Mouse (Mus musculus) heart, embryonic 10.5 days (tissue): ENCODE data around the gene Tnni2. TPM values are rescaled to one million over a fixed set of nuclear protein-coding genes. Genes with fewer than 3 reads are reported as not detected.

Experiments used
- DNase-seq: peaks from one replicate; pipeline ENCODE4 v3.0.0-alpha.2; 2017; ENCODE audit warnings: low spot score
- H3K27ac ChIP-seq: fragments of 300-500 bp; sonication (generic); 2 replicates; pipeline ENCODE4 v1.5.1; 2016; ENCODE audit warnings: mild to moderate bottlenecking
- H3K27me3 ChIP-seq: fragments of 300-500 bp; sonication (generic); 2 replicates; pipeline ENCODE4 v1.6.1; 2016; ENCODE audit warnings: mild to moderate bottlenecking; ENCODE audit not compliant: poor library complexity, insufficient read depth, severe bottlenecking
- H3K36me3 ChIP-seq: fragments of 300-500 bp; sonication (generic); 2 replicates; pipeline ENCODE4 v1.6.1; 2016; ENCODE audit warnings: mild to moderate bottlenecking, moderate library complexity
- H3K4me1 ChIP-seq: fragments of 300-500 bp; sonication (generic); 2 replicates; pipeline ENCODE4 v1.6.1; 2016; ENCODE audit warnings: mild to moderate bottlenecking
- H3K4me3 ChIP-seq: fragments of 300-500 bp; sonication (generic); 2 replicates; pipeline ENCODE4 v1.5.1; 2016; ENCODE audit warnings: mild to moderate bottlenecking, moderate library complexity
- H3K9me3 ChIP-seq: fragments of 300-500 bp; sonication (generic); 2 replicates; pipeline ENCODE4 v1.6.1; 2016; ENCODE audit warnings: mild to moderate bottlenecking, moderate library complexity
- WGBS: fragments of 180-500 bp; shearing (Covaris S2); methylation state at CpG from one replicate; pipeline ENCODE4 v1.1.7; 2016; 5-methylcytosine and 5-hydroxymethylcytosine counted together
- polyA plus RNA-seq: library from polyadenylated mRNA; unstranded; fragments of >200 nt; fragmentation: Nextera tagmentation; extraction: Ambion mirVana; gene quantifications from 2 replicates; pipeline ENCODE4 v1.2.1, GENCODE M21; 2016

The Tnni2 gene
- polyA plus RNA-seq, 1 experiment from 2014 or later, result 51.9 TPM

DNA sequence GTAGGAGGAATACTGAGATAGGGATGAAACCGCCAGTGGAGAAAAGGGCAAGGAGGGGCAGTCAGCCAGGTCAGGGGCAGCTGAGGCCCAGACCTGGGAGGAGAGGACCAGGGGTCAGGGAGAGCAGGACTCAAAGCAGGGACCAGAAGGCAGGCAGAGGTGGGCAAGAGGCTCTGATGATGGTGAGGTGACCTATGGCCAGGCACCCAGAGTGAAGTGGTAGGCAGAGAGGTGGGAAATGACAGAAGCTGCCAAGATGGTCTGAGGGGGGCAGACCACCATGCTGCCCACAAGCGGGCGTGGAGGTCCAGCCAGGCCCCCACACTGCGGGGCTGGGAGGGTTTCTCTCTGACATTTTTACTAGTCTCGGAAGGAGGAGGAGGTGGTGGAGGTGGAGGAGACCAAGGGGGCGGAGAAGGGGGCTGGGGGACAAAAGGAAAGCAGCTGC is 29.8 kb downstream of the Tnni2 start:
- 0 out of 2 replicates have a peak, but pooled peaks cover 4% of the 10 kb centered on the region for H3K27me3 ChIP-seq
- H3K4me3 ChIP-seq, result peak overlapping the region; percentile 19; the same call in 1 of the 2 replicates
- 37% methylated on average over 6 of the region's 6 CpGs for WGBS
- DNase-seq, result no peak
- H3K9me3 ChIP-seq, result no peaks in the 10 kb centered on the region
- H3K36me3 ChIP-seq, result no peaks in the 10 kb centered on the region
- H3K4me1 ChIP-seq, result peaks cover 63% of the 10 kb centered on the region
- H3K27ac ChIP-seq, result peak overlapping the region; percentile 99

DNA sequence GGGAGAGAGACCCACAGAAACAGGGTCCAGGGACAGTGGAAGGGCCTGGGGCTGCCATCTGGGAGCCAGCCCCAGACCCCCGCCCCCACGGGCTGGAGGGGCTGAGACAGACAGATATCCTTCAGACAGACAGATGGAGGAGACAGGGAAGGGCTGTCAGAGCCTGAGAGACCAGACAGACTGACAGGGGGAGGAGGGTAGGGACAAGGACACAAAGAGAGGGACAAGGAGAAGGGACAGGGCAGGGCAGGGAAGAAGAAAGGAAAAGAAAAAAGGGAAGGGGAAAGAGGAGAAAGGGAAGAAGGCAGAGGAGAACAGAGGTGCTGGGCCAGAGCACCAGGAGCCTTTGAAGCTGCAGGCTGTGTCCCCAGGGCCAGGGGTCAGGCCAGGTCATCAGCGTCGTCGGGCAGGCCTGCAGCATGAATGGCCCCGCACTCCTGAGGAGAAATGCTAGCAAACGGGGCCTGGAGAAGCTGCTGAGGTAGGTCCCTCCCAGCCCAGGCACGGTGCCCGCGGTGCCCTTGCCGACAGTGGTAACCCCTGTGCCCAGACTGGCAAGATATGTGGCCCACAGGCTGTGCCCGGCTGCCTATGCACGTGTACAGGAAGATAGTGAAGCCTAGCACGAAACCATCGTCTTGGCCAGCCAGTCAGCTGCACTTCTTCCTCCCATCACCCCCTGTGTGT is 30.4 kb downstream of the Tnni2 start:
- peak overlapping the region; percentile 99 for H3K27ac ChIP-seq
- H3K4me3 ChIP-seq, result peak overlapping the region; percentile 19
- DNase-seq, result no peak
- 45% methylated on average over 15 of the region's 15 CpGs for WGBS
- H3K9me3 ChIP-seq, result no peaks in the 10 kb centered on the region
- no peaks in the 10 kb centered on the region for H3K36me3 ChIP-seq
- peaks cover 69% of the 10 kb centered on the region for H3K4me1 ChIP-seq
- H3K27me3 ChIP-seq, result 0 out of 2 replicates have a peak, but pooled peaks cover 4% of the 10 kb centered on the region

DNA sequence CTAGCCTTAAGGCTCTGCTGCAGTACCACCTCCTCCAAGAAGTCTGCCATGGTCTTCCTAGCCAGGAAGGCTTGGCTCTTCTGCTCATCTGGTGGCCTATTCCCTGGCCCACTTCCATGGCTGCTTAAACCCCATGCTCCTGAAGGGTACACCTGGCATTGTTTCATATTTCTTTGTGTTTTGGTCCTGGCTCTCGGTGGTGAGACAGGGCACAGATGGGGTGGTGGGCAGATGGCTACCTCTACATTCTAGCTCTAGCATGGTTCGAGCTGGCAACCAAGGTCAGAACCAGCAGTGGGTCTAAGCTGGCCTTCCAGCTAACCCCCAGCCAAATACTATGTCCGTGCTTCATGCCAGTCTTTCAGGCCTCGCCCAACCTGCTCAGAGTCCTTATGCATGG is 31.3 kb downstream of the Tnni2 start:
- 0 out of 2 replicates have a peak, but pooled peaks cover 4% of the 10 kb centered on the region for H3K27me3 ChIP-seq
- peak overlapping the region; percentile 99 for H3K27ac ChIP-seq
- WGBS, result 89% methylated on average over 4 of the region's 4 CpGs
- H3K4me3 ChIP-seq, result no peak overlapping the region
- no peak for DNase-seq
- H3K9me3 ChIP-seq, result no peaks in the 10 kb centered on the region
- H3K4me1 ChIP-seq, result peaks cover 77% of the 10 kb centered on the region
- H3K36me3 ChIP-seq, result no peaks in the 10 kb centered on the region

DNA sequence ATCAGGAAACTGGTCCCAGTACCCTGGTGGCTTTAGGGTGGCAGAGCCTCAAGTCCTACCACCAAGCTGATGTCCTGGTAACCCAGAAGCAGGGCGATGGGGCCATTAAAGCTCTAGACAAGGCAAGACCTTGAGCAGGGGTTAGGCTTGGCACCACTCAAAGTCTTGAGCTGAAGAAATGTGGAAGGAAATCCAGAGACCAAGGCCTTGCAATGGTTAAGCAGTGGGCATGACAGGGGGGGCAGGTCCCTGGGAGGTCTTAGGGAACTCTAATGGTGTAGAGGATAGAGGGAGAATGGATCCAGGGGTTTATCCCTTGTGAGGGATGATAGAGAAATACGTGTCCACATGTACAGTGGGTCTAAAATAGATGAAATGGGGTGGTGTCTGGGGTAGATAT is 31.9 kb downstream of the Tnni2 start:
- DNase-seq, result no peak
- 87% methylated on average over 2 of the region's 2 CpGs for WGBS
- Histone ChIP-seq H3K9me3 (no peaks in the 10 kb centered on the region), H3K27ac (peak overlapping the region; percentile 99; the same call in 1 of the 2 replicates), H3K36me3 (no peaks in the 10 kb centered on the region), H3K4me3 (no peak overlapping the region), H3K4me1 (peaks cover 82% of the 10 kb centered on the region), H3K27me3 (0 out of 2 replicates have a peak, but pooled peaks cover 4% of the 10 kb centered on the region)

DNA sequence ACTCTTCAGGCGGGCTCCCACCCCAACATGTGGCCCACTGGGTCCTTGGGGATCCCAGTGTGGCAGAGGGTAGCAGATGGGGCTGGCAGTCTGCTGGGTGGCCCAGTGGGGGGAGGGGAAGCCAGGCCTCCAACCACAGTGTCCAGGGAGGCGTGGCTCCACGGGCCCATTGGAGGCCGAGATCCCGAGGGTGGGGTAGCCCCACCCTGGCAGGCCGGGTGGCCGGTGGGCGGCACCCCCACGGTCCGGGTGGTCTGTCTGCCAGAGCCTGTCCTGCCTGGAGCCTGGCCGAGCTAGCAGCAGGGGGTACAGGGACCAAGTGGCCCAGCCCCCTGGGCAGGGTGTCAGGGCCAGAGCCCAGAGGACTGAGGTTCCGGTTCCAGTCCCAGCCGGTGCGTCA is 33.2 kb downstream of the Tnni2 start:
- H3K4me3 ChIP-seq, result no peak overlapping the region
- no peaks in the 10 kb centered on the region for H3K36me3 ChIP-seq
- H3K27ac ChIP-seq, result peak overlapping the region; percentile 99
- H3K9me3 ChIP-seq, result no peaks in the 10 kb centered on the region
- DNase-seq, result no peak
- WGBS, result 84% methylated on average over 12 of the region's 14 CpGs
- H3K4me1 ChIP-seq, result peaks cover 95% of the 10 kb centered on the region
- 0 out of 2 replicates have a peak, but pooled peaks cover 4% of the 10 kb centered on the region for H3K27me3 ChIP-seq

DNA sequence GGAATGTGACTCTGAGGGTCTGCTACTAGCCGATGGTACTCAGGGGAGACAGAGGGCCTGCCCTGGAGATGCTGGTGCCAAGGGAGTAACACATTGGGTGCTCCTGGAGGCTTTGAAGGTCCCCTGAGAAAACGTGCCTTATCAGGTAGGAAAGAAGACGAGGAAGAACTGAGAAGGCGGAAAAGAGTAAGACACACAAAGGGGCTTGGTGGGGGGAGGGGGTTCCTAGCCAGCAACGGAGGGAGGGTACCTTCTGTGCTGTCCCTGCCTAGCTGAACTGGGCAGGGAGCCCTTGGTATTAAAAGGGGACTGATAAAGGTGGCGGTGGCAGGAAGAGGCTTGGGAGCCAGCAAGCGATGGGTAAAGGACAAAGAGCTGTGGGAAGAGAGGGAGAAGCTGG is 34.0 kb downstream of the Tnni2 start:
- Histone ChIP-seq H3K4me1 (peaks cover 97% of the 10 kb centered on the region), H3K36me3 (no peaks in the 10 kb centered on the region), H3K27ac (peak overlapping the region; percentile 99), H3K9me3 (no peaks in the 10 kb centered on the region), H3K27me3 (0 out of 2 replicates have a peak, but pooled peaks cover 4% of the 10 kb centered on the region), H3K4me3 (no peak overlapping the region)
- no peak for DNase-seq
- 45% methylated on average over 7 of the region's 7 CpGs for WGBS

DNA sequence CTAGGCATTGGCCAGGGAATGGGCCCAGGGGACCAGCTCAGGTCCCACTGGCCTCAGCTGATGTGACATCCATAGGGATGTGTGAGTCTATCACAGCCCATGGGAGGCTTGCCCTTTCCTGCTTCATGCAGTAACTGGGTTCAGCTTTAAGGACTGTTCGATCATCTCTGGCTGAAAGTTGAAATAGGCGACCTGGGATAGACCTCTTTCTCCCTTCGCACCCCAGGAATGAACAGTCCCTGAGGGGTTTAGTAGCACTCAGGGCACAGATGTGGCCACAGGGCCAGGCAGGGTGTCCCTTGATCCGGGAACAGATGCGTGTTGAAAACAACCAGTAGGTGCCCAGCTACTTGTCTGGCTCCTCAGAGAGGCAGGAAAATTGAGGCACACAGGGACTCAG is 34.7 kb downstream of the Tnni2 start:
- 84% methylated on average over 5 of the region's 5 CpGs for WGBS
- DNase-seq, result no peak
- H3K9me3 ChIP-seq, result no peaks in the 10 kb centered on the region
- H3K4me3 ChIP-seq, result no peak overlapping the region
- H3K4me1 ChIP-seq, result peaks cover 97% of the 10 kb centered on the region
- peak overlapping the region; percentile 99 for H3K27ac ChIP-seq
- 0 out of 2 replicates have a peak, but pooled peaks cover 4% of the 10 kb centered on the region for H3K27me3 ChIP-seq
- H3K36me3 ChIP-seq, result no peaks in the 10 kb centered on the region

DNA sequence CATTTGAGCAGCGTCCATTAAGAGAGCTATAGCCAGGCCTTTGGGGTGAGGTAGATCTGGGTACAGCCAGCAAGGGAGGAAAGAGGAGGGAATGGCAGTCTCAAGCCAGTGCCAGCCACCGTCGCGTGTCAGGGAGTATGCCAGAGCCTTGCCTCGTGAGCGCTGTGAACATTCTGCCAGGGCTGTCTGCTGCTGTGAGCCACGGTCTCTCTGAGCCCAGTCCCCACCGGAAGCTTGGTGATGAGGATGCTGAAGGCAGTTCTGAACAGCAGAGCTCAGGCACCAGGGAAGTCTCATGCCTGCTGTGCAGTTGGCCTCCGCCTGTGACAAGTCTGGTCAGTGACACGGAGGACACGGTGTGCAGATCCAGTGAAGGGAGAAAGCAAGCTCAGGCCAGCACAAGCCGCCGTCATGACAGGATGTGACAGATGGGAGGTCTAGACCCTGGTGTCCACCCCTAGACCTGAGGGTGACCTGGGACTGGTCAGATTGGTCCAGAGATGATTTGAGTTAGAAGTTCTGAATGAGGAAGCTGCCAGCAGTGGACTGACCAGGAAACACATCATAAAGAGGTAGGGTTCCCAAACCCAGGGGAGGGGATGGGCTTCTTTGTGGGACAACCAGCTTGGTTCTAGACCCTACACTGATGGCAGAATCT is 35.3 kb downstream of the Tnni2 start:
- Histone ChIP-seq H3K27ac (peak overlapping the region; percentile 99), H3K9me3 (no peaks in the 10 kb centered on the region), H3K27me3 (0 out of 2 replicates have a peak, but pooled peaks cover 4% of the 10 kb centered on the region), H3K4me3 (no peak overlapping the region), H3K4me1 (peaks cover 97% of the 10 kb centered on the region), H3K36me3 (no peaks in the 10 kb centered on the region)
- WGBS, result 80% methylated on average over 13 of the region's 13 CpGs
- no peak for DNase-seq

DNA sequence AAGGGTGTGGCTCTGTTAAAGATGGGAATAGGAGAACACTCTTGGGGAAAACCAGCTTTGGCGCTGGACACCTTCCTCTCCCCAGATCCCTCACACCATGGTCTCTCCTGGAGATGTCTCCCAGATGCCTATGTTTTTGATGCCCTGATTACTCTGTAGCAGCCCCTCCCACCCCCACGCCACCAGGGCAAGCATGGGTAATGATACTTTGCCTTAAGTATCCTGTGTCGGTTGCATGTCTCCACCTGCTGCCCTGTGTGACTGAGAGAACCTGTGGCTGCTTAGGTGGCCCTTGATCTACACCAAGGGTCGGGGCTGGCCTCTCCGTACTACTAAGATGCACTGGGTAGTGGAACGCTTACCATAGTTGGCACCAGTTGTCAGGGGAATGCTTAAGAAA is 36.4 kb downstream of the Tnni2 start:
- Histone ChIP-seq H3K4me3 (no peak overlapping the region), H3K4me1 (peaks cover 97% of the 10 kb centered on the region), H3K36me3 (no peaks in the 10 kb centered on the region), H3K9me3 (no peaks in the 10 kb centered on the region), H3K27ac (peak overlapping the region; percentile 99), H3K27me3 (0 out of 2 replicates have a peak, but pooled peaks cover 4% of the 10 kb centered on the region)
- DNase-seq, result no peak
- 82% methylated on average over 6 of the region's 6 CpGs for WGBS

DNA sequence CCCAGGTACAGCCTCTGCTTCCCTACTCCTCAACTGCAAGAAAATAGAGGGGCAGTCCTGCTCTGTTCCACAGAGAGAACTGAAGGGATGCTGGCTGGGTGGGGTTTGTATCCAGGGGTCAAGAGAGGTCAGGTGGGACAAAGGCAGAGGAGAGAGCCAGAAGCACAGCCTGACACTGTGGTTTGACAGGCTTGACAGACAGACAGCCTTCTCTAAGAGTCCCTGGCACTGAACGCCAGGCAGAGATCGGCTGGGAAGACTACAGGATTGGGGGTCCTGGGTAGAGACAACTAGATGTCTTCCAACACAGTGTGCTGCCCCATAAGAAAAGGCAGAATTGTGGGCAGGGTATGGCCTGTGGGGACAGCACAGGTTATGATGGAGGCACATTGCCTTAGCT is 37.0 kb downstream of the Tnni2 start:
- no peak for DNase-seq
- H3K4me3 ChIP-seq, result no peak overlapping the region
- no peaks in the 10 kb centered on the region for H3K36me3 ChIP-seq
- peak overlapping the region; percentile 99 for H3K27ac ChIP-seq
- 57% methylated on average over 2 of the region's 2 CpGs for WGBS
- 0 out of 2 replicates have a peak, but pooled peaks cover 4% of the 10 kb centered on the region for H3K27me3 ChIP-seq
- peaks cover 97% of the 10 kb centered on the region for H3K4me1 ChIP-seq
- no peaks in the 10 kb centered on the region for H3K9me3 ChIP-seq

DNA sequence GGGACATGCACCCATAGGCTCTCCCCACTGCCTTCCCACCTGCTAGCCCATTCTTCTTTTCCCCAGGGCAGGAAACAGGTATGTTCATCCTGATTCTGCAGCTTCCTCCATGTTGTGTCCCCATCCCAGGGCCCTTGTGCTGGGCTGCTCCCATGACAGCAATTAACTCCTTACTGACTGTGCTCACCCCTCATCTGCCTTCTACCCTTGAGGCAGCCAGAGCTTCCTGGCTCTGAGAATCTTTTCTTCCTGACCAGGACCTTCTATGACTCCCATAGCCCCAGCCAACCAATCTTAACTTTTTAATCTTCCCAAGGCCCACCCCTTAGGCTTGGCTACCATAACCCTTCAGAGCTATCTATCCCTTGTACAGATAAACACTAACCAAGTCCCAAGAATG is 37.7 kb downstream of the Tnni2 start:
- Histone ChIP-seq H3K4me3 (no peak overlapping the region), H3K27ac (peak overlapping the region; percentile 99), H3K4me1 (peaks cover 97% of the 10 kb centered on the region), H3K36me3 (no peaks in the 10 kb centered on the region), H3K9me3 (no peaks in the 10 kb centered on the region), H3K27me3 (0 out of 2 replicates have a peak, but pooled peaks cover 4% of the 10 kb centered on the region)
- no peak for DNase-seq

DNA sequence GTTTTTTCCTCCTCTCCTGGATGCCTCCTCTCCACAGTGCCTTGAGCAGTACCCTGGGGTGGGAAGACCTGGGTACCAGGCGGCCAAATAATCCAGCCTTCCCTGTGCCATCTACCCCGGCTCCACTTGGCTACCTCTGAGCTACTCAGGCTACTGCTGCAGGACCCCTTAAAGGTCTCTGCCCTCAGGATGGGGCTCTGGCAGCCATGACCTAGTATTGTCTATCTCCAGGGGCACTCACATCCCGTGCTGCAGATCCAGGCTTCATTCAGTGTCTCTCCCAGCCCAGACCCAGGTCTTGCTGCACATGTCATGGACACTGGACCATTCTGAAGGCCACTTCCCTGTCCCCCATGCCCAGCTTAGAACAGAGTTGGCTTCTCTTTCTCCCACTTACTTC is 38.3 kb downstream of the Tnni2 start:
- no peak for DNase-seq
- H3K4me1 ChIP-seq, result peaks cover 97% of the 10 kb centered on the region
- 83% methylated on average over 3 of the region's 3 CpGs for WGBS
- H3K36me3 ChIP-seq, result no peaks in the 10 kb centered on the region
- H3K9me3 ChIP-seq, result no peaks in the 10 kb centered on the region
- H3K27me3 ChIP-seq, result 0 out of 2 replicates have a peak, but pooled peaks cover 4% of the 10 kb centered on the region
- peak overlapping the region; percentile 99 for H3K27ac ChIP-seq
- no peak overlapping the region for H3K4me3 ChIP-seq

DNA sequence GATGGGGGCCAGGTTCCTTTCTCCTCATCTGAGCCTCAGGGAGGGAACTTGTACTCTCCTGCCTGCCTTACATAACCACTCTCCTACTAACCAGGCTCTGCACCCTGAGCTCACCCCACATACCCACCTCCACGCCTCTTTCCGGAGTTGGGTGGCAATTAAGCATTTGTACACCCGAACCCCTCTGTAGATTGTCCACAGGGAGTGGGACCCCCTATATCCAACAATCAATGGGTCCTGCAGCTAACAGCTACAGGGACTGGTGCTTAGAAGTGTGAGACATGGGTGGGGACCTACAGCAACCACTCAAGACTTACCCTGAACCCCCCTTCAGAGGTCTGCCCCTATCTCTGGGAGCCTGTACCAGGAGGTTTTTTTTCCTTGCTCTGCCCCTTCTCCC is 39.1 kb downstream of the Tnni2 start:
- no peaks in the 10 kb centered on the region for H3K36me3 ChIP-seq
- no peak for DNase-seq
- WGBS, result 88% methylated on average over 3 of the region's 3 CpGs
- no peak overlapping the region for H3K4me3 ChIP-seq
- H3K4me1 ChIP-seq, result peaks cover 93% of the 10 kb centered on the region
- 0 out of 2 replicates have a peak, but pooled peaks cover under 1% of the 10 kb centered on the region for H3K27me3 ChIP-seq
- no peaks in the 10 kb centered on the region for H3K9me3 ChIP-seq
- H3K27ac ChIP-seq, result peak overlapping the region; percentile 99
